Mouse (Mus musculus): ENCODE measurements around the gene Safb2.

GRCm38 (mm10) chr17:56536192-56536591 is 48.2 kb downstream of the Safb2 start:
- TF ChIP-seq CTCF (IDR thresholded peaks at IDR 0.05; ENCODE audit: low read depth) (no peak), EP300 (IDR thresholded peaks at IDR 0.05; ENCODE audit: low read depth) (no peak)

All from heart, postnatal 0 days (tissue).